Mouse (Mus musculus) adrenal gland, adult (tissue): ENCODE measurements at regions not wholly inside any gene's neighbourhood (a gene's known extent, or its start where the extent isn't known, plus 50 kb on each side); places are given as distances from the start of the nearest gene placed in this dataset.
A peak's percentile ranks its signal among the peaks of the same experiment; 100 is the strongest.
"Not testable (repeated sequence)": the region's sequence is repeated elsewhere in the genome, so short reads cannot be mapped to it uniquely, and the experiment has no call there.

ENCODE experiments used
- DNase-seq, 2 experiments: peaks; one replicate each; pipeline ENCODE4 v3.0.0; 2022 to 2023; ENCODE audit warnings: low spot score in 1 of 2; ENCODE audit not compliant: inconsistent age in 2 of 2

GRCm38 (mm10) chr13:50906431-50906830, 194.2 kb upstream of the Spin1 start:
- not testable (repeated sequence) for DNase-seq

- DNase-seq = no peak
Measured at GRCm38 (mm10) chr13:50906910-50907309, 193.8 kb upstream of the Spin1 start.

GRCm38 (mm10) chr13:50912776-50913175, 187.9 kb upstream of the Spin1 start:
- peak; percentile 18 to 58 for DNase-seq

- DNase-seq = not testable (repeated sequence)
Measured at GRCm38 (mm10) chr13:50934017-50934416, 166.7 kb upstream of the Spin1 start.

- DNase-seq = peak in 1 of 2 experiments; percentile 61
Measured at GRCm38 (mm10) chr13:50942561-50942960, 158.1 kb upstream of the Spin1 start.

GRCm38 (mm10) chr13:50949545-50950226, 151.0 kb upstream of the Spin1 start:
- peak; percentile 73 to 95 for DNase-seq

GRCm38 (mm10) chr13:50954671-50955070, 146.0 kb upstream of the Spin1 start:
- DNase-seq = no peak

- DNase-seq = peak; percentile 77 to 91
Measured at GRCm38 (mm10) chr13:50958051-50958883, 142.4 kb upstream of the Spin1 start.

- no peak for DNase-seq
Measured at GRCm38 (mm10) chr13:50960909-50961308, 139.8 kb upstream of the Spin1 start.

- DNase-seq = peak in 1 of 2 experiments; percentile 57
Measured at GRCm38 (mm10) chr13:50964070-50964469, 136.6 kb upstream of the Spin1 start.

GRCm38 (mm10) chr13:50965041-50965440, 135.6 kb upstream of the Spin1 start:
- DNase-seq = not testable (repeated sequence)

- no peak for DNase-seq
Measured at GRCm38 (mm10) chr13:50965678-50966077, 135.0 kb upstream of the Spin1 start.

GRCm38 (mm10) chr13:50966826-50967225, 133.9 kb upstream of the Spin1 start:
- DNase-seq = no peak

GRCm38 (mm10) chr13:50973379-50973778, 127.3 kb upstream of the Spin1 start:
- DNase-seq = no peak

GRCm38 (mm10) chr13:50975306-50975920, 125.3 kb upstream of the Spin1 start:
- DNase-seq = peak; percentile 52 to 85

GRCm38 (mm10) chr13:50982005-50982404, 118.7 kb upstream of the Spin1 start:
- no peak for DNase-seq

GRCm38 (mm10) chr13:50982990-50983389, 117.7 kb upstream of the Spin1 start:
- no peak for DNase-seq

- DNase-seq = no peak
Measured at GRCm38 (mm10) chr13:50991726-50992432, 108.8 kb upstream of the Spin1 start.

GRCm38 (mm10) chr13:50999738-51000137, 100.9 kb upstream of the Spin1 start:
- DNase-seq = no peak

- no peak for DNase-seq
Measured at GRCm38 (mm10) chr13:51004827-51005226, 95.9 kb upstream of the Spin1 start.

GRCm38 (mm10) chr13:51010736-51011135, 89.9 kb upstream of the Spin1 start:
- no peak for DNase-seq
